Mouse (Mus musculus) mesoderm, embryonic 11.5 days (tissue): ENCODE results near the gene Ryr2.
"Not testable (repeated sequence)": the region's sequence is repeated elsewhere in the genome, so short reads cannot be mapped to it uniquely, and the experiment has no call there.

ENCODE experiments used
- DNase-seq: peaks from one replicate; pipeline ENCODE4 v3.0.0-alpha.2; 2012; ENCODE audit warnings: low read depth, low spot score

The Ryr2 gene

DNA sequence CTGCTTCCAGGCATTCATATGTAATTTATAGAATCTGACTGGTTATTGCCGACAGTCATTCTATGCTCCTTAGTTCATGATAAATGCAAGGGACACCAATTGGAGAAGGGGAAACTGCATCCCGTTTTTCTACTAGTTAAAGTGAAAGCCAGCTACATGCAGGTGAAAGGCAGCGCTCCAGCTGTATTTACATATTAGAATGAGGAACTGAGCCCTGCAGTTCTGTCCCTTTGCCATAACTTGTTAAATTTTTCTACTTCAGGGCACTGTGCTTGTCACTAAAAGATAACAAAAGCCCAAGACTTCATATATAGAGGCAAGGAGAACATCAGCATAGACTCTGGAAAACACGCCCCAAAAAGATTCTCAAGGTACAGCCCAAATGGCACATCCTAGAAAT lies 165.0 kb downstream of the Ryr2 start:
- DNase-seq, result no peak

DNA sequence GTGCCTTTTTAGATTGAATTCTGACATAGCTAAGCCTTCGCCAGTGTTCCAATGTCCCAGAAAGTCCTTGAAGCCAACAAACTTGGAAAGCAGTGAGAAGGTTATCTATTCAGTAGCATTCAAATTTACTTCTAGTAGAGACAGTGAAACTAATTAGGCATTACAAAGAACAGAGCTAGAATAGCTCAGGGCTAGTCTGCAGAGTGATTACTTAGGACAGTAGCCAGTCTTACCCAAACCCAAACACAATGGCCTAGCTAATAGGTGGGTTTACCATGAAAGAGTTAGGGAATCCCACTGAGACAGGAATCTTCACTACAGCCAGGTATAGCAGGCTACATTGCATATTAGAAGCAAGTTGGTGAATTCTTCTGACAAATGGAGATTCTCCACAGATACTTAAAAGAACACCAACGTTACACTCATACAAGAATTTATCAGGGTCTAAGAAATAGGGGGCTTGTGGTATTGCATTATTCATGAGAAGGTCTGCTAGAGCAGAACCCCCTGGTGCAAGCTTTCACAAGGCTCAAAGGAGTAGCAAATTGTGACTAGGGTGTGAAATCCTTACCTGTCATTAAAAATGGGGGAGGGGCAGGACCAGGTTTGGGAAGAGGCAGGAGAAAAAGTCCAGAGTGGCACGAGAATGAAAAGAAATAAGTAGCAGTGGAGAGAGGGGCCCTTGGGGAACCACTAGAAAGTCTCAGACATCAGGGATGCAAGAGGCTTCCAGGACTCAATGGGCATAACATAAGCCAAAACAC lies 172.3 kb downstream of the Ryr2 start:
- DNase-seq, result not testable (repeated sequence)

DNA sequence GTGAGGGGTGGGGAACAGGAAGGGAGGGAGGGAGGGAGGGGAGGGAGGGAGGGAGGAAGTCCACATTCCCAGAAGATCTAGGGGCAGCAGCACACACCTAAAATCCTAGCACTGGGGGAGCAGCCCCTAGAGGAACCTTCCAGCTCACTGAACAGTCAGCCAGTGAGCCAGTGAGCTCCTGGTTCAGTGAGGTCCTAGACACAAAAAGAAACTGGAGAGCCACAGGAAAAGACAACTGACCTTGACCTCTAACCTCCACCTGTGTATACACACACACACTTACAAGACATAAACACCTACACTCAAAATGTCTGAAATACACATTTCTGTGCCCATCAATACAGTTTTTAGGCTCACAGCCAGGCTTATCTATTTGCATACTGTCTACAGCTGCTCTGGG lies 173.4 kb downstream of the Ryr2 start:
- no peak for DNase-seq

DNA sequence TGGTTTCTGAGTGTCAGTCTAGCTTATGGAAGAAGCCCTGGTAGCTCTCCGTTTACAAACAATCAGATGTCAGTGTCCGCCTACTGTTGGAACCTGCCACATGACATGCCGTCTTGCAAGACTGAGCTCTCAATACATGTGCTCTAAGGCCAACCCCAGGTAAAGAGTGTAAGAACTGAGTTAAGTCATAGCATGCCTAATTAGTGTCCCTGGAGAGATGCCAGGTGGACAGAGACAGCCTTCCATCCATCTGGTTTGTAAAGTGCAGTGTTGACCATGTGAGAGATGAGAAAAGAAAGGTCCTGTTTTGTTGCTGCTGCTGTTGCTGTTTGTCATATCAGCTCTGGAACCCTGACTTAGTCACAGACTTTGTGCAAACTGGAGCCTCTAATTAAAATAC lies 178.0 kb downstream of the Ryr2 start:
- DNase-seq, result no peak

DNA sequence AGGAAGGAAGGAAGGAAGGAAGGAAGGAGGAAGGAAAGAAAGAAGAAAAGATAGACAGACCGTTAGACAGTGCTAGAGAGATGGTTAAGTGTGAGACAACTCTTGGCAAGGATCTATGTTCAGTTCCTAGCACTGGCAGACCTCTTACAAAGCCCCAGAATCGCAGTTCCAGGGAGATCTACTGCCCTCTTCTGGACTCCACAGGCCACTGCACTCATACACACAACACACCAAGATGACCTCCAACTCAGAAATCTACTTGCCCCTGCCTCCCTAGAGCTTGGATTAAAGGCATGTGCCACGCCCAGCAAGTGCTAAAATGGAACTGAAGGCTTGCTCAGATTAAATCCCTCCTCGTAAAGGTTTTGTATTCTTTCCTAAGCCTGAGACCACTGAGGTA lies 179.0 kb downstream of the Ryr2 start:
- no peak for DNase-seq

DNA sequence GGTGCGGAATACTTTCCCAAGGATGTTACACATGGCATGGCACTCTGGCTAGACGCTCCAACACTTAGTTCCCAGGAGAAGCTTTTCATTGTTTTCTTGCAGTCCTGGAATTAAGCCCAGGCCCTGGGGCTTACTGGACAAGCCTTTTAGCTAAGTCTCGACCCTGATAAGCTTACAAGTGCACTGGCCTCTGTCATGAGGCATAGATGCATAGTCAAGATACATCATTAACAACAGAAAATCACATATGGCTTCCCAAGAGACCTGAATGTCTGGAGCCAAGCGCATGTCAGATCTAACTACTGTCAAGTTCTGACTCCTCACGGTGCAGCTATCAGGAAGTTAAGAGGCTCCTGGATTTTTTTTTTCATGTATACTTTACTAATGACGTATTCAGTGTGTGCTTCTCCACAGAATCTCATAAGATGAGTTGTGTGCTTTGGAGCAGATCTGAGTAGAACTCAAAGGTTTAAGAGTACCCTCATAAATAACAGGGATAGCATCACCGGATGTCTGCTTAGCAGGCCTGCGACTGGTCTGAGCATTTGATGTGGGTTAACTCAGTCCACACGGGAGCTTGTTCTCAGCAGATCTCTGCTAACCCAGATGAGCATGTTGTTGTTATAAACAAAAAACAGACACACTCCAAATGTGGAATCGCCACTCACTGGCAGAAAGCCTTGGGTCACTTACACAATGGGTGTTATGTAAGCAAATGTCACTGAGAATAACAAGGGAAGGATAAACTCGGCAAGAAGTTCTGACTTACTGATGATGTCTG lies 179.8 kb downstream of the Ryr2 start:
- no peak for DNase-seq

DNA sequence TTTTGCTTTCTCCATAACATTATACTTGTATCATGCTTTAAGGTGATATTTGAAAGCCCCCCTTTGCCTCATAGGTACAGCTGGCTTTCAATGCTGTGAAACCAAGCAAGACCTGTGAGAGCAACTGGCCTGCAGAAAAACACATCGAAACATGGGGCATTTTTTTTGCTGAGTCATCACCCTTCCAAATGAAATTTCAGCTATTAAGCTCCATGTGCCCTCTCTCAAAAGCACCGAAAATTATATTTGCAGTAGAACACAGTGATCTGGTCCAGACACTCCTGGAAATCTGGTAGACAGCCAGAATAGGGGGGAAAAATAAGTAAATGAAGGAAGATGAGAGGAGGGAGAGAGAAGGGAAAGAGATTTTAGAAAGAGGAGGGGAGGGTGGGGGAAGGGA lies 180.5 kb downstream of the Ryr2 start:
- DNase-seq, result no peak

DNA sequence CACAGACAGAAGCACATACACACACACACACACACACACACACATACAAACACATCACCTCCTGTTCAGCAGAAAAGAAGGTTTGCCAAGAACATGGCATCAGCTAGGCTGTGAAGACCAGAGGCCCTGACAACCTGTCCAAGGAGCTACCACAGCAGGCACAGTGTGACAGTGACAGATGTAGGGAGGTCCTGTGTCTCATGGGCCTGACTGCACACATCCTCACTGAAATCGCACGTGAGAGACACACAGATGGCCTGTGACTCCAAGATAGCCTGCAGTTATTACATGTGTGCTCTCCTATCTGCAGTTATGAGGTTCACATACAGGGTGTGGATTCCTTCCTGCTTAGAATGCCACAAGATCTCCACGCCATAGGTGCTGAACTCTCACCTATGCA lies 182.0 kb downstream of the Ryr2 start:
- no peak for DNase-seq

DNA sequence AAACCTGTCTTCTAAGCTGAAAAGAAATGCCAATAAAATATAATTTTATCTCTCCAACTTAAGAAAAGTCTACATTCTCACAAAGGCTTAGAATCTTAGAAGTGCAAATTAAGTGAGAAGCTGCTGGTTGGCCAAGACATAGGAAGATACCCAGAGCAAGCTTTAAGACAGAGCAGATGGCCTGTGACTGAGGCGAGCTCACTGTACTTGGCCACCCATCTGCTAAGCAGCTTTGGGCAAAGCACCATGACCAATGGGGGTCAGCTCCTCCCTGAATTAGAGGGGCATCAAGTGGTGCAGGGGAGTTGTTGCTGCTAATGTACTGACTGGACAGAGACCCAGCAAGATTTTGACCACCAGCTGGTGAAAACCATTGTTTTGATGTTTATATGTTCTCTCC lies 186.2 kb downstream of the Ryr2 start:
- no peak for DNase-seq

DNA sequence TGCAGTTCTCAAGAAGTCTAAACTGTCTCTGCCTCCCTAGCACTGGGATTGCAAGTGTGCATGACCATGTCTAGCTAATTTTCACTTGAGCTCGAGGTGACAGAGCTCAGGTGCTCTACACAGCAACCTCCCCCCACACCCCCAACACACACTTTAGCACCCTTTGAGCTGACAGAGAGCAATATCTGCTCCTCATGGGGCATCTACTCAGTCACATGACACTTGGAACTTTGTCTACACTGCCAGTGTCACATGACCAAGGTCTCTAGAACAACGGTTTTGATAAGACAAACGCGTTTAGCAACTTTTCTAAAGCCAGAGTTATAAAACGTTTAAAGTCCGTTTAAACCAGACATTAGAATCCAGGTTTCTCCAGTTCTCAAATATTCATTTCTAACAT lies 187.3 kb downstream of the Ryr2 start:
- no peak for DNase-seq

DNA sequence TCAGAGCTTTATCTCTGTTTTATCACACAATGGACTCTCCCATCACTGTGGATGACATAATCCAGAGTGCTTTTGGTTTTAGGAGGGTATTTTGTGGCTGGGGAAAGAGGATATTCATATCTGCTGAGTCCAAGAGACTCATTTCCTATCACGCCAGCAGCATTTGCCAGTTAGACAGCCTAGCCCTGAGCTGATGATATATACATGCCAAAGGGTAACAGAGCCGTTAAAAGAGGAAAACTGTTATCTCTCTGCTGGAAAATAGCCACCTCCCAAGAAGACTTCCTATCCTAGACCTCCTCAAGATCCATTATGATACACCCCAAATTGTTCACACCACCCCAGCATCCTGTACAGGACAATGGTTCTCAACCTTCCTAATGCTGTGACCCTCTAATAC lies 191.1 kb downstream of the Ryr2 start:
- DNase-seq, result no peak

DNA sequence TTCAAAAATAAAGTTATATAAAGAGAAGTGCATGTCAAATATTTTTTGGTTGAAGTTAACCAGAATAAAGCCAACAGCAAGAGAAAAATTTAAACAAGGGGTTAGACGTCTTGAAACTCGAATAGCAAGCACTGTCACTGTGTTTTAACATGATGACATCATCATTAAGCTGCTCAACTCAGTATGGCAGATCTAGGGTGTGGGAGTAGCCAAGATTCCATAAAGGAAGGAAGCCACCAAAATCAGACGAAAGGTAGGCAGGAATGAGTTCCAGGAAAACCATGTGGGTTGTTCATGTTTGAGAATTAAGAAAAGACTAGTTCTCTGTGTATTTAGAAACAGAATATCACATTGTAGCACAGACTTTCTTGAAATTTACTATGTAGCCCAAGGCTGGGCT lies 192.1 kb downstream of the Ryr2 start:
- no peak for DNase-seq

DNA sequence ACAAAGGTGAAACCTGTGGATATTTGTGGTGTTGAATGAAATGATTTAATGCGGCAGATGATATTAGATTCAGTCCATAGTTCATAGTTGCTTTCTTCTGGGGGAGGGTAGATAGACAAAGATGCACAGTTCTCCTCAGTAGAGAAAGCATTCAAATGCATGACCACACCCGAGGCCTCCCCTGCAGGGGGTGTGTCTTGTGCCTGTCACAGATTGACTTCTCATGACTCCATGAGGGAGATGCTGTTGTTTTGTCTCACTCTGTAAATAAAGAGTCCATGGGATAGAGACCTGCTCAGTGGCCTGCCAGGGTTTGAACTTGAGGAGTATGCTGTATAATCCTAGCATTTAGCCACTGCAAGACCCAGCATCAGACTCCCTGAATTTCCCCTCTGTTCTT lies 194.5 kb downstream of the Ryr2 start:
- DNase-seq, result no peak

DNA sequence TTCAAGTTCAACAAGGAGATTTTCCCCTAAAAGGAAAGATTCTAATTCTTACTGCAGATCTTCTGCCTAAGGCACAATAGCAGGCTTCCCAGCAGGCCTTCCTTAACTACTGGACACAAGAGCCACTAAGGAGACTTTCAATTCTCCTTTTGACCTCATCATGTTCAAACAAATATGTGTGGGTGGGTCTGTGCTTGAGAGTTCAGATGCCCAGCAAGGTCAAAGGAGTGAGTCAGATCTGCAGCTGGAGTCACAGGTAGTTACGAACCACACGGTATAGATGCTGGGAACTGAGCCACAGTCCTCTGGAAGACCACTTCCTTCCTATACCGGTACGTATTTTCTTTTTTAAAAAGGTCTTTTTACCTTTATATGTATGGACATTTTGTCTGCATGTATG lies 198.6 kb downstream of the Ryr2 start:
- no peak for DNase-seq

DNA sequence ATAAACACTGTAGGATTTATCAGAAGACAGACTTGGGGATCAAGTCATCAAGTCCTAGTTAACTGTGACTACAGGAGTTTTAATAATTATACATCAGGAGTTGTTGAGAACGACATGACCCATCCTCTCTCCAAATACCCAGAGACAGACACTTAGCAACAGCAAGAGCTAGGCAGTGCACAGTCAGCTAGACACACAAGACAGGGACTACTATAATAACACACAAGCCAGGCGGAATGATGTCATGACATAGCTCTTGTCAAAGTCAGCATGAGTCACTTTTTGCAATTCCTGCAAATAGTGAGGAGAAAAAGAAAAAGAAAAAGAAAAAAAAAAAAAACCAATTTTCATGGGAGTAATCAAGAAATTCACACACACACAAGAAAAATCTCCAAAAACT lies 201.6 kb downstream of the Ryr2 start:
- no peak for DNase-seq

DNA sequence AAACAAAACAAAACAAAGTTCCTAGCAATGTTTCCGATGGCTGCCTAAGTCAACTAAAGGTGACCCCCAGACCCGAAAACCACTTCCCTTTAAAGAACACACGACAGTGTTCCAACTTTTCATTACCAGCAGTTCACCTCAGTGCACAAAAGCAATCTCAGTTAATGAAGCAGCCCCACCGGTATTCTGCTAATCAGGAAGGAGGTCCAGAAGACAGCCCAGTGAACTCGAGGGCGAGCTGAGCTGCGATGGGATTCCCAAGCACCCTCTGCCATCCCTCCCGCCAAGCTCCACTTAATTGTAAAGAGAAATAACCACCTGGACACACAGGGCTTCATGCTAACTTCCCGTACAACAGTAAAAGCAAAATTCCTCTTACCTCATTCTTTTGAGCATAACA lies 203.5 kb downstream of the Ryr2 start:
- DNase-seq, result no peak

DNA sequence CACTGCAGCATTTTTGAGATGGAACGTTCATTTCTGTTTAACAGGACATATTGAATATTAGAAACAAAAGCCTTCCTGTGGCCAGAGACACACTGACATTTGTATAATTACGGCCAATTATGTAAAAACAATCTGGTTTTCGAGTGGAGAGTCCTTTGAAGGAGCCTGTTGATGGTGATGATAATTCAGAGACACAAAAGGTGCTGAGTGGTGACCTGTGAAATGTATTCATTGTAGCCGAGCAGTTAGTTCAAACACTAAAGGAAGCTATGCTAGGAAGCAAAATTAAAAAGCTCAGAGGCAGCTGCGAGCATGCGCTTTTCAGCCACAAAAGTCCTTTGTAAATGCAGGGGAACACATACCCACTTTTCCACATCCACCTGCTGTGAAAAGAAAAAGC lies 203.9 kb downstream of the Ryr2 start:
- no peak for DNase-seq

DNA sequence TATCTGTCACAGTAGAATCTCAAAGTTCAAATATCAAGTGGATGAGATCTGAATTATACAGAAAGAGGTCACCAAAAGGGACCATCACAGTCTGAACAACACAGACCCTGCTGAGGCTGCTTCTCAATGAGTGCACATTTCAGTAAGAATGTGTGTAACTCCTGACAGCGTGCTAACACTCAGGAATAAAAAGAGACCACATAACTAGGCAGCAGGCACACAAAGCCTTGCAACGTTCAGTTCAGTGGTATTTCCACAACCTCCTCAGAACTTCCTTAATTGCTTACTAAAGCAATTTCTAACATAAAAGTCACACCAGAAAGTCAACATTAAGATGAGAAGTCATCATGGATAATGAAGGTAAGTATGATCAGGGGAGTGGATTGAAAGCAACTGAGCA lies 206.1 kb downstream of the Ryr2 start:
- DNase-seq, result no peak

DNA sequence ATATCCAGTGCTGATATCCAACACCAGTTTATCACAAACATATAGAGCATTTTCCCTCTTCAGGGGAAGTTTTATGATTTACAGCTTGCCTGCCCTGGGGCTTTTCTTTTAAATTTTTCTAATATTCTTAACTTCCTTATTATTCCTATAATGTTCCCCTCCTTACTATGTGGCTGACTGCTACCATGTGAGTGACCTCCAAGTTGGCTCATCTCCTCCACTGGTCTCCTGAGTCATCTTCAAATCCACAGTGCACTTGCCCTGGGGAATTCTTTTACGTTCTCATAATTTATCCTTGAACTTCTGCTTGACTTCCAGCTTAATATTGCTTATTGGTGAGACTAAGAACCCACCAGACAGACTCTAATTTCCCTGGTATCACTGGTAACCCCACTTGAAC lies 211.1 kb downstream of the Ryr2 start:
- no peak for DNase-seq

DNA sequence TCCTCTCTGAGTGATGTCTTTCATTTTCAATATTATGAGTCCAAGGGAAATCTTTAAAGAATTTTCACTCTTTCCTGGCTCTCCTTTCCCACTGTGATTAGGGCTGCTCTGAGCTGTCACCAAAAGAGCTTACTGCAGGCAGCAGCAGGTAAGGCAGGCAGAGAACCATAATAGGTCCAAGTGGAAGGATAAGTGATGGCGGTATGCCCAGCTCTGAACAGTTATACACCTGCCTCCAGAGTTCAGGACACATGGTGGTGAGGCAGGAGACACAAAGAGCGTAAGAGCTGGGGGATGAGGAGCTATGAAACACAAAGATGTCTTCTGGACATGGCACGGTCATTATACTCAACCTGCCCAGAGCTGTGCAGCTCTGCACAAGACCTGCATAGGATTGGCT lies 215.0 kb downstream of the Ryr2 start:
- DNase-seq, result no peak

DNA sequence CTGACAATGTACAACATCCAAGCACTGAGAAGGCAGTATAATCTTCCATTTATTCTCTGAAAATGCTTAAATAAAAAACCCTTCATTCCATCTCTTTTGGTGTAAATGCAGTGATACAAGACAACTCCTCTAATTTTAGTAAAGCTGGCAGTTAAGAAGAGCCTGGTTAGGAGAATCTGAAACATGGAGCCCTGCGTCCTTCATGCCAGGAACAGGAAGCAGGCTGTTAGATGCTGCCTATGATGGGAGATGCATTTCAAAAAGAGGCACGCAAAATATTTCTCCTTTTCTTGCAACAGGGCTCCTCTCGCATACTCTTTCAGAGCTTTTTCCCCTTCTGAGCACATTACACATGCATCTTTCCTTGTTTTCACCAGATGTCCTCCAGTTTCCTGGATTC lies 215.6 kb downstream of the Ryr2 start:
- no peak for DNase-seq

DNA sequence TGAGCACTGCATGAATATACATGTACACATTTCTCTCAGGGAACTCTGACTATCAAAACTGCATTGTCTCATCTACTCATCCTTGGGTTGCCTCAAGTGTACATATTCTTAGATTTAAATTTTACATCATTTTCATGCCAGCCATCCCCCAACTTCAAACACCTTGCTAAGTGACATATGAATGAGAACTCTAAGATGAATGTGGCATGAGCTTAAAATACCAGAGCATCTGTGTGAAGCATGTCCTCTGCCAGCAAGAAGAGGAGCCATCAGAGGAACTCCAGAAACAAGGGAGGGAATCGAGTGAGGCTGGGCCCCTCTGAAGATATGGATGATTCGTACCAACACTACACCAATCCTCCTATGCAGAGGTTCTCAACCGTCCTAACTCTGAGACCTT lies 222.6 kb downstream of the Ryr2 start:
- DNase-seq, result no peak

DNA sequence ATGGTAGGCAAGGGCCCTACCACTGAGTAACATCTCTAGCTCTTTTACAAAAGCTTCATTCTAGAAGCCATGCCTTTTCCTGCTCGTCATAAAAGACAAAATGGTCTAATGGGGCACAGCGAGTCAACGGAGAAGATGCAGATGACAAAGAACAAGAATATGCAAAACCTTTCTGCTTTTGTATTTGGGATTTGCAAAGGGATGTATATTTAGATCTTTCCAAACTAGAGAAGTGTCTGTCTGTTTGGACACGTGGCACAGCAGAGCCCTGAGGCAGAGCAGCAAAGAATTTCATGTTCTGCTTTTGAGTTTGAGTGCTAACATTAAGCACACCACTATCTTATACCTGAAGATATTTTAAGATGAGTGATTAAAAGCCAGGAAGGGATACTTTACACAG lies 224.4 kb downstream of the Ryr2 start:
- no peak for DNase-seq
